Mouse (Mus musculus) activated CD4-positive, CD25-positive, alpha-beta regulatory T cell, adult 4 months (primary cell): Measurements from ENCODE around the gene Actr8. TPM values are rescaled to one million over a fixed set of nuclear protein-coding genes. Genes with fewer than 3 reads are reported as not detected.

ENCODE experiments used
- ATAC-seq: one replicate; pipeline ENCODE4 v1.8.0; 2017
- polyA plus RNA-seq, 2 experiments: library from polyadenylated mRNA; unstranded; fragments of 100-300 nt; shearing (Covaris generic); gene quantifications; one replicate each; pipeline ENCODE4 v1.2.1; 2017

The Actr8 gene
- 10 to 100 TPM; 32.8 to 45.4 TPM for polyA plus RNA-seq

DNA sequence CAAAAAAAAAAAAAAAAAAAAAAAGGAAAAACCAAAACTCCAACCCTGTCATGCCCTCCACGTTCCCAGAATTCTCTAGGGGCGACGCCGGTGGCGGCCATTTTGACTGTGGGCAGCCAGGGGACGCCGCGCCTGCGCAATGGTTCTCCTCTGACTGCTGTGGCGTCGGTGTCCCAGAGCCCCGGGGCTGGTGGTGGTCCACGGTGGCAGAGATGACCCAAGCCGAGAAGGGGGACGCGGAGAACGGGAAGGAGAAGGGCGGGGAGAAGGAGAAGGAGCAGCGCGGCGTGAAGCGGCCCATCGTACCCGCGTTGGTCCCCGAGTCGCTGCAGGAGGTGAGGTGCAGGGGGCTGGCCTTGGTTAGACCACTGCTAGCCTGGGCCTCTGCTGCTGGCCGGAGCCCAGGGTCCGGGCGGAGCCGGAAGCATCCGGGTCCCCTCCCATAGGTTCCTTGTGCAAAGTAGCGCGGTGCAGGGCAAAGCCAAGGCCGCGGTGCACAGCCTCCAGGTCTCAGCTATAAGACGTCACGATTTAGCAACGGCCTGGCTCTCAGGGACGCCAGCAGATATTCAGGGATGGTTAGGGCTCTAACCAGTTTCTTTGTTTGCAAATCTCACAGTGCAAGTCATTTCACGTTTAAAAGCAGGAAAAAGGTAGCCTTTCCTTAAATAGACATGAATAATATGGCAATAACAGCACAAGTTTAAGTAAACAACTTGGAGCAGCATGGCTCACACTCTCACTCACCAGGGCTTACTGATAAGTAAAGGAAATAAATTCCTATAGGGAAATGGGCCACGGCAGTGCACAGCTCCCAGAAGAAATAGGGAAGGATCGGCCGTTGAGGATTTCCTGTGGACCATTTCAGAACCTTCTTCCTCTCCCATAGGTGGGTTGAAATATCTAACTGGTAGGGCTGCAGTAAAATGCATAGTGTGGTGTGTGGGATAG lies at the start of gene Actr8:
Gene Actr8, plus strand, starts transcription at position 84 of the 951 bp plus-strand sequence.
- ATAC-seq = peak; percentile 81

DNA sequence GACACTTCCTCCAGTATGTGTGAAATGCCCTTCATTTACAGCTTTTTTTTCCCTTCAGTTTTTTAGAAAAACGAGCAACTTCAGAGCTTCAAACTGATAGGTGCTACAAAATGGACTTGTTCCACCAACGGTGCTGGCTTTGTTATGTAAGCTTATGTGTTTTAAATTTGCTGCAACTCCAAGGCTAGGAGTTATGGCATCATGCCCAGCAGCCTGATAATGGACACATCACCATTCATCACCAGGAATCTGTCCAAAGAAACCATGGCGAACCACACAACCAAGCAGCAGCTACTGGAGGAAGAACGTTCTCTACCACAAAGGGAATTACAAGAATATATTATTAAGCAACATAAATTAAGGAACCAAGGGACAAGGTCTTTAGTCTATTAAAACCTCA lies 49.2 kb upstream of the Actr8 start:
- ATAC-seq = no peak

GRCm38 (mm10) chr14:29935516-29935915 lies 42.6 kb upstream of the Actr8 start:
- ATAC-seq = no peak

GRCm38 (mm10) chr14:29937466-29937865 lies 40.7 kb upstream of the Actr8 start:
- no peak for ATAC-seq

DNA sequence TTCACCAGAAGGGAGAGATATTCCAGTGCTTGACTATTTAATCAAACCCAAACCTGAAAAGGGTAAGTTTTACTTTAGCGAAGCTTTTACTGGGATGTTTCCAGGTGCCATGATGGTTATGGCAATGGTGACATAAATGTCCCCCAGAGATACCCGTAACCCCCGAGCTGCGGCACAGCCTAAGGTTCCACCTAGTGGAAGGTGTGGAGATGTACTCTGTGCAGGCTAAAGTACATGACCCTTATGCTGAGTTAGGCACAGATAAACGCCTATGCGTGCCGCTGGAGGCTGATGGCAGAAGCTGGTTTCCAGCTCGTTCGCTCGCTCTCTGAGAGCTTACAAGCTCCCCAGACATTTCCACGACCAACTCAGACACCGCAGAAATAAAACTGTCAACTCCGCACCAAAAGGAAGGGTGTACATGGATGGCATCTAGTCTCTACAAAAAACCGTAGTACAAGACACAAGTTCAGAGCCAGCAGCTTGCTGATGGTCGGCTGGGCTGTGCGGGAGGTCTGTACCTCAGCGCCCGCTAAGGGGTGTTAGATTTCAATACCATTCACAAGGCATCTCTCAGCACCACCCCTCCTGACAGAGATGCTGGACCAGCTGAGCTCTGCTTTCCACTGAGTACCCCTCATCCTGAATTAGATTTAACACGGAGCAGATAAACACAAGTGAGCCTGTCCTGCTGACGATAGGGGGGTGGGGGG lies 38.4 kb upstream of the Actr8 start:
- ATAC-seq = no peak

DNA sequence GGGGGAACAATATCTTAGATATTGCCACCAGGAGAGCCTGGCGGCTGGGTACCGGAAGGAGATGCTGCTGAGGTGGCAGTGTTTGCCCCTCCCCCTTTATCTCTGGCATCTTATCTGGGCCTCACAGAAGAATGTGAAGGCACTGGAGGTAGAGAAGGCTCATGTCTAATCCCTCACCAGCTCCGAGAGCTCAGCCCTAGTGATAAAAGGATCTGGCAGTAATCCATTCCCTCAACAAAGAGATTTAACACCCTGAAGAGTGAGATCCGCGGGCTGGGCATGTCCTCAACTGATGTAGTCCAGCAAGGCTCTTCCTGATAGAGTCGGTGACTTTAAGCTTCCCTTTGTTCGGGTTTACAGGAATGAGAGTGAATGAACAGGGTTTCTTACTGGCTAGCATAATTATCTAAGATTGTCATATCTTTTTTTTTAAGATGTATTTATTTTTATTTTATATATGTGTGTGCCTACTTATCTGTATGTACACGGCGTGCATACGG lies 37.8 kb upstream of the Actr8 start:
- no peak for ATAC-seq

- no peak for ATAC-seq
Measured at GRCm38 (mm10) chr14:29940877-29941276, 37.3 kb upstream of the Actr8 start.

GRCm38 (mm10) chr14:29946761-29947309 lies 31.3 kb upstream of the Actr8 start:
- ATAC-seq = peak; percentile 57

GRCm38 (mm10) chr14:29950805-29951204 lies 27.3 kb upstream of the Actr8 start:
- ATAC-seq = no peak

GRCm38 (mm10) chr14:29957393-29957792 lies 20.7 kb upstream of the Actr8 start:
- ATAC-seq = no peak

DNA sequence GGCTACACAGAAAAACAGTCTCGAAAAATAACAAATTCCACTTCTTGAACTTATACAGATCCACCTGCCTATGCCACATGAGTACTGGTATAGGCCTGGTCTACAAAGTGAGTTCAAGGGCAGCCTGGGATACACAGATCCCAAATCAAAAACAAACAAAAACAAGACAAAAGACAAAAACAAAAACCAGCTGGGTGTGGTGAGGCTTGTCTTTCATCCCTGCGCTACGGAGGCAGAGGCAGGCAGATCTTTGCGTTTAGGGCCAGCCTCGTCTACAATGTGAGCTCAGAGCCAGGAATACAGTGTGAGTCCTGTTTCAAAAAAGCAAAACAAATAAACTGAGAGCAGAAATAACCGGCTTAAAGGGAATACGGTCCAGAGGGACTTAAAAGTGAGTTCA lies 10.5 kb upstream of the Actr8 start:
- ATAC-seq = peak; percentile 2

DNA sequence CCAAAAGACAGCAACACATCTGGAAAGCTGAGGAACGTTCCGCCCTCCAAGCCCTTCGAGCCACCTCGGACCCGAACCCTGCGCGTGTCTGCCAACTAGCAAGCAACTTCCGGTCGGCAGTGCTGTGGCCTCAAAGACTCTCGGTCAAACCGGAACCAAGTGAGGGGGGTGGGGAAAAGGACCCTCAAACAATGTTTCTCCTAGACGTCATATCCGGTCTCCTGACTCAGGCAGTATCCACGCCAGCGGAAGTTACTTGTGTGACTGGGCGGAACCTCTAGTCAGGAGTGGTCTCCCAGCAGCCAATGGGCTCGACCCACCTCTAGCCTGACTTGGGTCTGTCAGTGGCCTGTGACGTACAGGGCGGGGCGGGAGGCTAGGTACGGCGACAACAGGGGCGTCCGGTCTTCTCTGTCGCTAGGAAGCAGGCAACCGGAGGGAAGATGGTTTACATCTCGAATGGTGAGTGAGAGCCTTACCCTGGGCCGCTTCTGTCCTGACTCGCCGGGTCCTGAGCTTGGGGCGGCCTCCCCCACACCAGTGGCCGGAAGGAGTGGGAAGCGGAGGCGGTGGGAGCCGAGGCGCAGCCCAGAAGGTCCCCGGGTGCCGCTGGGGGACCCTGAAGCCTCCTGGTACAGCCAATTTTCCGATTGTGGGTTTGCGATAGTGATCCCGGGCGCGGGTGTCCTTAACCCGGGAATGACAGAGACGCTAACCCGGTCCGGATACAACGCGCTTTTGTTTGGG lies 9.9 kb upstream of the Actr8 start, which contains the start of gene Selenok:
Gene Selenok, plus strand, starts transcription at position 234 of the 747 bp plus-strand sequence.
- peak; percentile 99 for ATAC-seq

- ATAC-seq = no peak
Measured at GRCm38 (mm10) chr14:29971446-29971845, 6.7 kb upstream of the Actr8 start.

DNA sequence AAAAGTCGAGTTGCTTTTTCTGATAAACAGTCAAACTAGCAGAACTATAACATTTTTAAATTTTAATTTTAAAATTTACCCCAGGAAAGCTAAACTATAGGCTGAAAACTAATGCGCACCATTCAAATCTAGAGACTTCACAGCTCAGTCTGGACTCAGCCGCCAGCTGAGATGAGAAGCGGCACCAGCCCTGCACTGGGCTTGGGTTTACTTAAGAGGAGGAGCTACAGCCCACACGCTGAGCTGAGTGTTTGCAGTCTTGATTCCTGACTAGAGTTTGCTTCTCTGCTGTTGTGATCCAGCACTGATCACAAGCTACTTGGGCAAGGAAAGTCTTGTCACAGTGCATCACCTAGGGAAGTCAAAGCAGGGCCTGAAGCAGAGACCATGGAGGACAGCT lies 6.1 kb upstream of the Actr8 start:
- no peak for ATAC-seq

DNA sequence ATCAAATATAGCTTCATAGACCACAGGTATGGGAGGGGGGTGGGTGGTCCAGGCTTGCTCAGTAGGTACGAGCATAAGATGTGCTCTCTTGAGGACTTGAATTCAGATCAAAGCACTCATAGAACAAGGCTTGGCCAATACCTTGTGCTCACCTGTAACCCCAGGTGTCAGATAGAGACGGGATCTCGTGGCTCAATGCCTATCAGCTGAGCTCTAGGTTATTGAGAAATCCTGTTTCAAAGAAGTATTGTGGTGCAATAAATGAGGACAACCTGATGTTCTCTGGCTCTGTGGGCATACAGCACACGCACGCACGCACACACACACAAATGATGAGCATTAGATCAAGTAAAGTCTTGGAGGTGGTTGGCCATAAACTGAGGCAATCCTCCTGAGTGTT lies 1.2 kb upstream of the Actr8 start:
- no peak for ATAC-seq

DNA sequence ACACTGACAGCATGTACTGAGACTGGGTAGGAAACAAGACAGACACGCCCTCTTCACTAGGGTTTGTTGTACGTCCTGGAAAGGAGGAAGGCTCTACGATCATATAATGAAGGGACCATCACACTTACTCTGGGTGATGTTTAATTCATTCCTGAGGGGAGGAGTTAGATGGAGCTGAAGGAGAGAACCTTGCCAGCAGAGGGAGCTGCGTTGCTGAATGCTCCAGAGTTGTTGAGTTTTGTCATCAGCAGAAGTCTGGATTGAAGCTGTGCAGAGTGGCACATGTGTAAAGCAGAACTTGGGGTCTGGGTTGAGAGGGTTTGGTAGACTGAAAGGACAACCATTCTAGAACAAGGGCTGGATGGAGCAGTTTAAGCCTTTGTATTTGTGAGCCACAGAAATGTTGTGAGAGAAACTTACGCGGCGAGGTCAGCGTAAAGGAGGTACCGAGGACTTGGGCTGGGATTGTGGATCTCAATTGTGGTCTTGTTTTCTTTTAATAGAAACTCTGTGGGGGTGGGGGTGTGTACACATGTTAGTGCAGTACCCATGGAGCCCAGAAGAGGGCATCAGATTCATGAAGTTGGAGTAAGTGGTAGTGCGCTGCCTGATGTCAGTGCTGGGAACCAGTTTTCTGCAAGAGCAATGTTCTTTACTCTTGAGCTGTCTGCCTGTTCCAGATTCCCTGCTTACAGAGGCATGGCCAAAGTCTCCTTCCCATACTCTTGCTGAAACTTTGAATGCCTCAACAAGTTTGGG lies 2.5 kb downstream of the Actr8 start:
- peak; percentile 17 for ATAC-seq

- ATAC-seq = no peak
Measured at GRCm38 (mm10) chr14:29986096-29986495, 8.0 kb downstream of the Actr8 start.

GRCm38 (mm10) chr14:29987276-29987675 lies 9.1 kb downstream of the Actr8 start:
- ATAC-seq = no peak

DNA sequence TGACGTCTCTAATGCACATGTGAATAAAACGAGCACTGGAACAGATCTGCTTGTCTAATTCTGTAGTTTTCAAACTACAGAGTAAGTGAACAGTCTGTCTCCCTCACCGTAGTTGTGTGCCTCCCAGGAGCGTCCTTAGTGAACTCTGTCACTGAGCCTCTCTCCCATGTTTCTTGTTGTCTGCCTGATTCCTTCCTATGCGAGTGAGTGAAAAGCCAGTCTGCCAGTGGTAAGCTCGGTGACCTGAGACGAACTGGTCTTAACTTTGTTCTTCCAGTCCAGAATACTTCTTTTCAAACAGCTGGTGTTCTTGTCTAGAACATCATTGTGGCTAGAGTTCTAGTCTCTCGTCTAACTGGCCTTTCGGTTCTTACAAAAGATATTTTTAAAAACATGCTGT lies 9.6 kb downstream of the Actr8 start:
- ATAC-seq = no peak

DNA sequence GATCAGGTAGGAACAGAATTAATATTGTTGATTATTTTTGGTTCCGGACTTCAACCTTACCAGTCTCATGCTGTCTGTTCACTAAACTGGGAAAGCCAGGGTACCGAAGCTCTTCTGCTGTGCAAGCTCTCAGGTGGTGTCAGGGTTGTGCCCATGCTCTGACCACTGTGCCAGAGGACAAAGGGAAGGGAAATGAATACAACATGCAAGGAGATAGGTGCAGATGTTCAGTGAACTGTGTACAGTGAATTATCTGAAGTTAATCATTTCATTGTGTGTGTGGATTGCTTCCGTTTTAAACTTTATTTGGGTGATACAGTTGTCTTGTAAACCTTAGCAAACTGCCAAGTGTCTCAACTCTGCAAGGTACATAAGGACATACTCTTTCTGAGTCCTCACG lies 10.2 kb downstream of the Actr8 start:
- no peak for ATAC-seq

DNA sequence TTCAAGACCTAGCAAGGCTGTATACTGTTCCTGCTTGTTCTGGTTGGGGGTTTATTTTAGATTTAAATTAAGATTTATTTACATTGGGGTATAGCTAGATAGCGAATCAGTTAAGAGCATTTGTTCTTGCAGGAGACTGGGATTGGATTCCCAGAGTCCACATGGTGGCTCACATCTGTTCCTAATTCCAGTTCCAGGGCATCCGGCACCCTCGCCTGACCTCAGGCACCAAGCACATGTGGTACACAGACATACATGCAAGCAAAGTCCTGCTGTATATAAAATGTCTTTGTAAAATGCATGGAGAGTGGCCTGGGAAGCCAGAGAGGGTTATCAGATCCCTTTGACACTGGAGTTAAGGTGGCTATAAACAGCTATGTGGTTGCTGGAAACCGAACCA lies 16.8 kb downstream of the Actr8 start:
- ATAC-seq = no peak
